18 mouse cellular contexts compared by ENCODE assay signal in genomic region chr10:68107716-68108115, GRCm38 (mm10).
DNase-seq lines count a peak whose midpoint lies in the region; ATAC-seq and TF ChIP-seq lines count a peak whose summit lies in the region.
"Had no signal": no experiment of that assay in that cellular context is flagged by ENCODE, and none has a peak within 500 bp of the region (broad histone marks: within the 10 kb centered on the region; RNA-seq: fewer than 3 reads in every experiment).

No protein-coding gene starts in this region.

- H3K27ac ChIP-seq in forebrain, embryonic 13.5 days = peak overlapping the region; percentile 63; the same call in 1 of the 2 replicates
- no peak overlapping the region for H3K27ac ChIP-seq in forebrain, embryonic 16.5 days (ENCODE audit: low read length)
- peak overlapping the region; percentile 91 for H3K27ac ChIP-seq in hindbrain, embryonic 13.5 days
- no peak overlapping the region for H3K27ac ChIP-seq in hindbrain, embryonic 16.5 days (ENCODE audit: low read depth, low read length)
- 0 out of 2 replicates have a peak overlapping the region, but pooled peaks have one; percentile 29 for H3K27ac ChIP-seq in stomach, embryonic 16.5 days (ENCODE audit: low read length)
- no peak overlapping the region for H3K27ac ChIP-seq in stomach, postnatal 0 days (replicated peaks)
- peak overlapping the region; percentile 69; the same call in 1 of the 2 replicates for H3K27ac ChIP-seq in neural tube, embryonic 14.5 days (ENCODE audit: low read depth, low read length)
- H3K27ac ChIP-seq: limb, embryonic 12.5 days; liver, embryonic 15.5 days had no signal

- DNase-seq in stomach, postnatal 0 days (ENCODE audit: low spot score) = no peak
- DNase-seq: cerebellum, postnatal 14 days; gastrocnemius, postnatal 14 days; kidney, adult 8-10 months; kidney, postnatal 25 days; thymus, postnatal 36 days had no signal

- no peak for ATAC-seq in forebrain, embryonic 13.5 days
- ATAC-seq in forebrain, embryonic 16.5 days = no peak
- no peak for ATAC-seq in hindbrain, embryonic 13.5 days (ENCODE audit: low FRiP score)
- ATAC-seq in hindbrain, embryonic 16.5 days = no peak
- ATAC-seq in stomach, embryonic 16.5 days (ENCODE audit: insufficient read depth, low FRiP score) = no peak
- no peak for ATAC-seq in stomach, postnatal 0 days (ENCODE audit: low FRiP score, low TSS enrichment)
- no peak for ATAC-seq in neural tube, embryonic 14.5 days (ENCODE audit: low read depth)
- no peak for ATAC-seq in cerebellum, adult (ENCODE audit: insufficient number of reproducible peaks, low FRiP score, low TSS enrichment)
- ATAC-seq: CD4-positive, CD25-positive, alpha-beta regulatory T cell, adult 4 months; lung, postnatal 0 days had no signal

- H3K36me3 ChIP-seq in forebrain, embryonic 13.5 days (ENCODE audit: poor library complexity, severe bottlenecking) = no peaks in the 10 kb centered on the region
- no peaks in the 10 kb centered on the region for H3K36me3 ChIP-seq in forebrain, embryonic 16.5 days (ENCODE audit: control insufficient read depth, insufficient read depth)
- no peaks in the 10 kb centered on the region for H3K36me3 ChIP-seq in hindbrain, embryonic 13.5 days
- no peaks in the 10 kb centered on the region for H3K36me3 ChIP-seq in hindbrain, embryonic 16.5 days (ENCODE audit: control insufficient read depth, insufficient read depth, low read length)
- H3K36me3 ChIP-seq in stomach, embryonic 16.5 days (ENCODE audit: control insufficient read depth, insufficient read depth, low read length) = no peaks in the 10 kb centered on the region
- H3K36me3 ChIP-seq in stomach, postnatal 0 days (ENCODE audit: control insufficient read depth, insufficient read depth, low read length) = 0 out of 2 replicates have a peak, but pooled peaks cover 5% of the 10 kb centered on the region
- H3K36me3 ChIP-seq in neural tube, embryonic 14.5 days (ENCODE audit: control insufficient read depth, insufficient read depth, low read length) = no peaks in the 10 kb centered on the region

- H3K9ac ChIP-seq in forebrain, embryonic 13.5 days = no peak overlapping the region
- no peak overlapping the region for H3K9ac ChIP-seq in forebrain, embryonic 16.5 days (replicated peaks; ENCODE audit: low read depth, low read length)
- no peak overlapping the region for H3K9ac ChIP-seq in hindbrain, embryonic 13.5 days
- H3K9ac ChIP-seq in hindbrain, embryonic 16.5 days (ENCODE audit: low read depth, low read length) = no peak overlapping the region
- no peak overlapping the region for H3K9ac ChIP-seq in stomach, embryonic 16.5 days (ENCODE audit: low read length)
- H3K9ac ChIP-seq in stomach, postnatal 0 days (ENCODE audit: low read length) = no peak overlapping the region
- H3K9ac ChIP-seq in neural tube, embryonic 14.5 days (replicated peaks; ENCODE audit: low read depth, low read length) = no peak overlapping the region
- H3K9ac ChIP-seq: limb, embryonic 12.5 days; liver, embryonic 15.5 days had no signal

- no peak for TF ChIP-seq CTCF in stomach, postnatal 0 days (IDR thresholded peaks at IDR 0.05; ENCODE audit: low read depth)

- no peak overlapping the region for H3K4me3 ChIP-seq in forebrain, embryonic 13.5 days
- H3K4me3 ChIP-seq in forebrain, embryonic 16.5 days (replicated peaks; ENCODE audit: low read length) = no peak overlapping the region
- no peak overlapping the region for H3K4me3 ChIP-seq in hindbrain, embryonic 13.5 days
- H3K4me3 ChIP-seq in hindbrain, embryonic 16.5 days (ENCODE audit: low read length) = no peak overlapping the region
- H3K4me3 ChIP-seq in stomach, embryonic 16.5 days (replicated peaks; ENCODE audit: low read length) = no peak overlapping the region
- no peak overlapping the region for H3K4me3 ChIP-seq in stomach, postnatal 0 days (ENCODE audit: low read depth, low read length)
- H3K4me3 ChIP-seq in neural tube, embryonic 14.5 days (ENCODE audit: low read depth, low read length) = no peak overlapping the region
- H3K4me3 ChIP-seq: limb, embryonic 12.5 days; liver, embryonic 15.5 days; myocyte had no signal

- WGBS in forebrain, embryonic 13.5 days = 85% methylated on average over 6 of the region's 6 CpGs
- WGBS in forebrain, embryonic 16.5 days = 90% methylated on average over 6 of the region's 6 CpGs
- WGBS in hindbrain, embryonic 13.5 days = 83% methylated on average over 6 of the region's 6 CpGs
- WGBS in hindbrain, embryonic 16.5 days = 87% methylated on average over 6 of the region's 6 CpGs
- 85% methylated on average over 6 of the region's 6 CpGs for WGBS in stomach, embryonic 16.5 days
- WGBS in stomach, postnatal 0 days = 88% methylated on average over 6 of the region's 6 CpGs
- 81% methylated on average over 6 of the region's 6 CpGs for WGBS in neural tube, embryonic 14.5 days

- H3K27me3 ChIP-seq in forebrain, embryonic 13.5 days = no peaks in the 10 kb centered on the region
- H3K27me3 ChIP-seq in forebrain, embryonic 16.5 days (replicated peaks; ENCODE audit: control insufficient read depth, insufficient read depth, low read length) = no peaks in the 10 kb centered on the region
- H3K27me3 ChIP-seq in hindbrain, embryonic 13.5 days = no peaks in the 10 kb centered on the region
- H3K27me3 ChIP-seq in hindbrain, embryonic 16.5 days (replicated peaks; ENCODE audit: control insufficient read depth, insufficient read depth, low read length) = no peaks in the 10 kb centered on the region
- no peaks in the 10 kb centered on the region for H3K27me3 ChIP-seq in stomach, embryonic 16.5 days (ENCODE audit: control insufficient read depth, insufficient read depth, low read length)
- H3K27me3 ChIP-seq in stomach, postnatal 0 days (ENCODE audit: control insufficient read depth, insufficient read depth, low read length) = no peaks in the 10 kb centered on the region
- H3K27me3 ChIP-seq in neural tube, embryonic 14.5 days (ENCODE audit: control insufficient read depth, insufficient read depth, low read length) = no peaks in the 10 kb centered on the region
- H3K27me3 ChIP-seq: limb, embryonic 12.5 days; liver, embryonic 15.5 days had no signal

- peaks cover 48% of the 10 kb centered on the region for H3K4me1 ChIP-seq in forebrain, embryonic 13.5 days
- H3K4me1 ChIP-seq in forebrain, embryonic 16.5 days (replicated peaks; ENCODE audit: control insufficient read depth, insufficient read depth, low read length) = peaks cover 11% of the 10 kb centered on the region
- H3K4me1 ChIP-seq in hindbrain, embryonic 13.5 days (replicated peaks) = peaks cover 51% of the 10 kb centered on the region
- H3K4me1 ChIP-seq in hindbrain, embryonic 16.5 days (ENCODE audit: control insufficient read depth, insufficient read depth, low read depth, low read length) = peaks cover 21% of the 10 kb centered on the region
- peaks cover 28% of the 10 kb centered on the region for H3K4me1 ChIP-seq in stomach, embryonic 16.5 days (ENCODE audit: control insufficient read depth, insufficient read depth, low read length)
- peaks cover 13% of the 10 kb centered on the region for H3K4me1 ChIP-seq in stomach, postnatal 0 days (replicated peaks; ENCODE audit: control insufficient read depth, insufficient read depth)
- peaks cover 25% of the 10 kb centered on the region for H3K4me1 ChIP-seq in neural tube, embryonic 14.5 days (ENCODE audit: control insufficient read depth, insufficient read depth, low read length)

- TF ChIP-seq EP300 in stomach, postnatal 0 days (optimal IDR thresholded peaks at IDR 0.05) = no peak

- no peak overlapping the region for H3K4me2 ChIP-seq in forebrain, embryonic 13.5 days
- H3K4me2 ChIP-seq in forebrain, embryonic 16.5 days (ENCODE audit: low read length) = no peak overlapping the region
- H3K4me2 ChIP-seq in hindbrain, embryonic 13.5 days = no peak overlapping the region
- H3K4me2 ChIP-seq in hindbrain, embryonic 16.5 days (ENCODE audit: low read length) = no peak overlapping the region
- no peak overlapping the region for H3K4me2 ChIP-seq in stomach, embryonic 16.5 days (ENCODE audit: low read depth, low read length)
- no peak overlapping the region for H3K4me2 ChIP-seq in stomach, postnatal 0 days (replicated peaks; ENCODE audit: low read depth)
- H3K4me2 ChIP-seq in neural tube, embryonic 14.5 days (ENCODE audit: low read depth, low read length) = no peak overlapping the region
- H3K4me2 ChIP-seq: limb, embryonic 12.5 days; liver, embryonic 15.5 days had no signal

- H3K9me3 ChIP-seq in forebrain, embryonic 13.5 days (replicated peaks) = no peaks in the 10 kb centered on the region
- no peaks in the 10 kb centered on the region for H3K9me3 ChIP-seq in forebrain, embryonic 16.5 days (ENCODE audit: control insufficient read depth, low read length)
- H3K9me3 ChIP-seq in hindbrain, embryonic 13.5 days = no peaks in the 10 kb centered on the region
- no peaks in the 10 kb centered on the region for H3K9me3 ChIP-seq in hindbrain, embryonic 16.5 days (ENCODE audit: control insufficient read depth, low read length)
- no peaks in the 10 kb centered on the region for H3K9me3 ChIP-seq in stomach, embryonic 16.5 days (replicated peaks; ENCODE audit: control insufficient read depth, low read length)
- H3K9me3 ChIP-seq in stomach, postnatal 0 days (ENCODE audit: control insufficient read depth, low read length) = no peaks in the 10 kb centered on the region
- no peaks in the 10 kb centered on the region for H3K9me3 ChIP-seq in neural tube, embryonic 14.5 days (ENCODE audit: control insufficient read depth, low read length)
- H3K9me3 ChIP-seq: limb, embryonic 12.5 days; liver, embryonic 15.5 days had no signal

Comparison
In these comparisons a context has a peak if more than half of its experiments do, and no peak if none do; other contexts are left out.
1. H3K27ac ChIP-seq: peak in forebrain, embryonic 13.5 days (single experiment), hindbrain, embryonic 13.5 days (single experiment), stomach, embryonic 16.5 days (single experiment) and neural tube, embryonic 14.5 days (single experiment); none in forebrain, embryonic 16.5 days (single experiment), hindbrain, embryonic 16.5 days (single experiment) and stomach, postnatal 0 days (single experiment).